Mouse (Mus musculus) liver, embryonic 14.5 days (tissue): ENCODE results near the gene Bmp6.

Source experiments
- CTCF ChIP-seq: IDR thresholded peaks from 2 replicates; pipeline ENCODE4 v1.5.1; 2016; ENCODE audit warnings: antibody characterized with exemption, low read depth, control low read depth
- EP300 ChIP-seq: IDR thresholded peaks from 2 replicates; pipeline ENCODE4 v1.6.1; 2016; ENCODE audit warnings: antibody characterized with exemption, low read depth

- TF ChIP-seq CTCF (no peak), EP300 (no peak)
Observed at GRCm38 (mm10) chr13:38318418-38318817, 26.5 kb upstream of the Bmp6 start.
